Mouse (Mus musculus): ENCODE results near the gene Ccdc97.

DNA sequence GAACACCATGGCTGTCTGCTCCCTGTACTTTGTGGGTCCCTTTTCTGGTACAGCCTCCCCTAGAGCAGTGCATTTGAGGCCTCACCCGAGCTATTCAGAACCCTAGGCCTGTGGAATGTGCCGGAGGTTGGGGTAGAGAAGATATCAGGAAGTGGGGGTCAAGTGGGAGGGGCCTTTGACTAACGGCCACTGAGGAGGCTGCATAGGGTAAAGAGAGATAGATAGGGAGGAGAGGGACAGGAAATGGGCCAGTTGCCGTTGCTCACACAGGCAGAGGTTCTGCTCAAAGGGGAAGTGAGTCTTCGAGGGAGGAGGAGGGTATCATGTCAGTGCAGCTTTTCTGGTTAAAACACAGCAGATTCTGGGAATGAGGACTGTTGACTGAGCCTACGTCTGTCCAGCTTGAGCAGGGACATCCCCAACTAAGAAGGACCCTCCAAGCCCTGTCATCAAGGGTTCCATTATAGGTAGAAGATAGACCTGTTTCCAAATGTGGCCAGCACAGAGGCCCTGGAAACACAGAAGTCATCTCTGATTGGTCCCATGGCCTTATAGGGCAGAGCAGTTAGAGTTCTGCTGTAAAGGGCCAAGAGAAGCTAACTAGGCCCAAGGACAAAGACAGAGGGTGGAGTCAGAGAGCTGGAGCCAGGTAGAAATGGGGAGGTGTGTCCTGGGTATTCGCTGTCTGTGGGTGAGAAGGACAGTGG is 35.3 kb downstream of the Ccdc97 start:
- TF ChIP-seq CTCF (IDR thresholded peaks at IDR 0.05; ENCODE audit: insufficient read depth, low read length) (no peak), POLR2A (IDR thresholded peaks at IDR 0.05; ENCODE audit: borderline replicate concordance, extremely low read depth, low read depth, low read length) (no peak)
